Mouse (Mus musculus): Measurements from ENCODE around the gene Zfp444.

- TF ChIP-seq CTCF (IDR thresholded peaks at IDR 0.05; ENCODE audit: low read depth, low read length) (no peak), GATA1 (IDR thresholded peaks at IDR 0.05; ENCODE audit: borderline replicate concordance, low read length) (no peak), GATA2 (IDR thresholded peaks at IDR 0.05; ENCODE audit: borderline replicate concordance, low read depth, low read length) (no peak), TAL1 (conservative IDR thresholded peaks at IDR 0.05; ENCODE audit: low read depth, low read length) (no peak)
Observed at GRCm38 (mm10) chr7:6186756-6187155, 14.7 kb downstream of the Zfp444 start.
